37 mouse cellular contexts compared by ENCODE assay signal in genomic region chr13:8972369-8972768, GRCm38 (mm10). TPM values are rescaled to one million over a fixed set of nuclear protein-coding genes. Genes with fewer than 3 reads are reported as not detected.
A peak's percentile ranks its signal among the peaks of the same experiment; 100 is the strongest.
DNase-seq lines count a peak whose midpoint lies in the region; ATAC-seq and TF ChIP-seq lines count a peak whose summit lies in the region.
"Had no signal": no experiment of that assay in that cellular context is flagged by ENCODE, and none has a peak within 500 bp of the region (broad histone marks: within the 10 kb centered on the region; RNA-seq: fewer than 3 reads in every experiment).

No protein-coding gene starts in this region.

- peak; percentile 13 for DNase-seq in hindbrain, embryonic 14.5 days (ENCODE audit: low spot score)
- no peak for DNase-seq in left cerebral cortex, adult 2 months (ENCODE audit: extremely low spot score in 1 of 2, low spot score in 2 of 2)
- DNase-seq in left cerebral cortex, postnatal 25 days (ENCODE audit: low spot score in 2 of 2): no peak
- DNase-seq in midbrain, embryonic 11.5 days (ENCODE audit: low spot score, missing footprints): peak; percentile 61
- DNase-seq in stomach, postnatal 0 days (ENCODE audit: low spot score): no peak
- DNase-seq in ovary, postnatal 14 days (ENCODE audit: low spot score): no peak
- DNase-seq: adrenal gland, adult 8-10 months; B cell, adult 2 months; cerebellum, adult 2 months; cerebellum, postnatal 25 days; heart, postnatal 14 days; kidney, adult 9 months; kidney, postnatal 14 days; left cerebral cortex, postnatal 4 days; lung, adult 18-20 months; lung, postnatal 10 days; retina, postnatal 1 day; right cerebral cortex, postnatal 25 days; thymus, postnatal 14 days had no signal

- H3K27me3 ChIP-seq in hindbrain, embryonic 14.5 days (ENCODE audit: control insufficient read depth, insufficient read depth, low read length): no peaks in the 10 kb centered on the region
- no peaks in the 10 kb centered on the region for H3K27me3 ChIP-seq in hindbrain, embryonic 12.5 days
- H3K27me3 ChIP-seq in midbrain, embryonic 11.5 days (ENCODE audit: control insufficient read depth, insufficient read depth, low read length): no peaks in the 10 kb centered on the region
- H3K27me3 ChIP-seq in midbrain, embryonic 16.5 days (ENCODE audit: control insufficient read depth, insufficient read depth, low read depth, low read length): no peaks in the 10 kb centered on the region
- H3K27me3 ChIP-seq in stomach, postnatal 0 days (ENCODE audit: control insufficient read depth, insufficient read depth, low read length): no peaks in the 10 kb centered on the region
- H3K27me3 ChIP-seq: hindbrain, embryonic 15.5 days; neural tube, embryonic 13.5 days; stomach, embryonic 15.5 days had no signal

- H3K36me3 ChIP-seq in hindbrain, embryonic 14.5 days (replicated peaks; ENCODE audit: control insufficient read depth, insufficient read depth): peaks cover 91% of the 10 kb centered on the region
- H3K36me3 ChIP-seq in hindbrain, embryonic 12.5 days: peaks cover 79% of the 10 kb centered on the region
- H3K36me3 ChIP-seq in midbrain, embryonic 11.5 days (ENCODE audit: control insufficient read depth, insufficient read depth, low read length): peaks cover 36% of the 10 kb centered on the region
- H3K36me3 ChIP-seq in midbrain, embryonic 16.5 days (ENCODE audit: control insufficient read depth, insufficient read depth, low read length): peaks cover 41% of the 10 kb centered on the region
- peaks cover 16% of the 10 kb centered on the region for H3K36me3 ChIP-seq in stomach, postnatal 0 days (ENCODE audit: control insufficient read depth, insufficient read depth, low read length)

- H3K4me2 ChIP-seq in hindbrain, embryonic 14.5 days (replicated peaks): no peak overlapping the region
- no peak overlapping the region for H3K4me2 ChIP-seq in hindbrain, embryonic 12.5 days (replicated peaks)
- H3K4me2 ChIP-seq in midbrain, embryonic 11.5 days: no peak overlapping the region
- H3K4me2 ChIP-seq in midbrain, embryonic 16.5 days (ENCODE audit: low read length): no peak overlapping the region
- H3K4me2 ChIP-seq in stomach, postnatal 0 days (replicated peaks; ENCODE audit: low read depth): no peak overlapping the region
- H3K4me2 ChIP-seq: hindbrain, embryonic 15.5 days; neural tube, embryonic 13.5 days; stomach, embryonic 15.5 days had no signal

- TF ChIP-seq EP300 in stomach, postnatal 0 days (optimal IDR thresholded peaks at IDR 0.05): no peak

- H3K9ac ChIP-seq in hindbrain, embryonic 14.5 days: no peak overlapping the region
- H3K9ac ChIP-seq in hindbrain, embryonic 12.5 days: no peak overlapping the region
- H3K9ac ChIP-seq in midbrain, embryonic 11.5 days (ENCODE audit: low read length): no peak overlapping the region
- no peak overlapping the region for H3K9ac ChIP-seq in midbrain, embryonic 16.5 days (ENCODE audit: low read depth, low read length)
- no peak overlapping the region for H3K9ac ChIP-seq in stomach, postnatal 0 days (ENCODE audit: low read length)
- H3K9ac ChIP-seq: hindbrain, embryonic 15.5 days; neural tube, embryonic 13.5 days; stomach, embryonic 15.5 days had no signal

- no peak overlapping the region for H3K4me3 ChIP-seq in hindbrain, embryonic 14.5 days (replicated peaks; ENCODE audit: low read length)
- H3K4me3 ChIP-seq in hindbrain, embryonic 12.5 days: no peak overlapping the region
- H3K4me3 ChIP-seq in left cerebral cortex, adult 2 months: no peak overlapping the region
- no peak overlapping the region for H3K4me3 ChIP-seq in midbrain, embryonic 11.5 days (ENCODE audit: low read depth, low read length)
- no peak overlapping the region for H3K4me3 ChIP-seq in midbrain, embryonic 16.5 days (ENCODE audit: low read depth, low read length)
- H3K4me3 ChIP-seq in stomach, postnatal 0 days (ENCODE audit: low read depth, low read length): no peak overlapping the region
- H3K4me3 ChIP-seq: hindbrain, embryonic 15.5 days; neural tube, embryonic 13.5 days; stomach, embryonic 15.5 days had no signal

- peak; percentile 27 for TF ChIP-seq CTCF in left cerebral cortex, adult 2 months (IDR thresholded peaks at IDR 0.05)
- TF ChIP-seq CTCF in stomach, postnatal 0 days (IDR thresholded peaks at IDR 0.05; ENCODE audit: low read depth): peak; percentile 45

- ATAC-seq in hindbrain, embryonic 14.5 days (ENCODE audit: low FRiP score): no peak
- no peak for ATAC-seq in hindbrain, embryonic 12.5 days (ENCODE audit: low FRiP score)
- ATAC-seq in midbrain, embryonic 11.5 days (ENCODE audit: low FRiP score): no peak
- no peak for ATAC-seq in midbrain, embryonic 16.5 days
- no peak for ATAC-seq in stomach, postnatal 0 days (ENCODE audit: low FRiP score, low TSS enrichment)
- ATAC-seq: forebrain, embryonic 14.5 days had no signal

- H3K9me3 ChIP-seq in hindbrain, embryonic 14.5 days (ENCODE audit: control insufficient read depth, low read length): no peaks in the 10 kb centered on the region
- no peaks in the 10 kb centered on the region for H3K9me3 ChIP-seq in hindbrain, embryonic 12.5 days (replicated peaks)
- H3K9me3 ChIP-seq in midbrain, embryonic 11.5 days (ENCODE audit: control insufficient read depth, low read length): no peaks in the 10 kb centered on the region
- no peaks in the 10 kb centered on the region for H3K9me3 ChIP-seq in midbrain, embryonic 16.5 days (replicated peaks; ENCODE audit: control insufficient read depth, low read length, poor library complexity, severe bottlenecking)
- no peaks in the 10 kb centered on the region for H3K9me3 ChIP-seq in stomach, postnatal 0 days (ENCODE audit: control insufficient read depth, low read length)
- H3K9me3 ChIP-seq: hindbrain, embryonic 15.5 days; neural tube, embryonic 13.5 days; stomach, embryonic 15.5 days had no signal

- intact Hi-C loops in left cerebral cortex, adult 2 months (cut with DNase I): loop anchor here (5.0 kb wide), 1 partner anchor 85 kb away; the partner anchor contains the start of gene Idi1
- intact Hi-C loops in left cerebral cortex, postnatal 25 days (cut with DNase I): no loop called here

- H3K4me1 ChIP-seq in hindbrain, embryonic 14.5 days (replicated peaks; ENCODE audit: control insufficient read depth, insufficient read depth, low read length): no peaks in the 10 kb centered on the region
- no peaks in the 10 kb centered on the region for H3K4me1 ChIP-seq in hindbrain, embryonic 12.5 days
- no peaks in the 10 kb centered on the region for H3K4me1 ChIP-seq in midbrain, embryonic 11.5 days (ENCODE audit: control insufficient read depth, insufficient read depth, low read length)
- no peaks in the 10 kb centered on the region for H3K4me1 ChIP-seq in midbrain, embryonic 16.5 days (ENCODE audit: control insufficient read depth, insufficient read depth, low read length)
- H3K4me1 ChIP-seq in stomach, postnatal 0 days (replicated peaks; ENCODE audit: control insufficient read depth, insufficient read depth): no peaks in the 10 kb centered on the region
- H3K4me1 ChIP-seq: hindbrain, embryonic 15.5 days; neural tube, embryonic 13.5 days; stomach, embryonic 15.5 days had no signal

- H3K27ac ChIP-seq in hindbrain, embryonic 14.5 days: no peak overlapping the region
- no peak overlapping the region for H3K27ac ChIP-seq in hindbrain, embryonic 12.5 days
- no peak overlapping the region for H3K27ac ChIP-seq in left cerebral cortex, adult 2 months
- no peak overlapping the region for H3K27ac ChIP-seq in midbrain, embryonic 11.5 days (ENCODE audit: low read depth, low read length)
- no peak overlapping the region for H3K27ac ChIP-seq in midbrain, embryonic 16.5 days (ENCODE audit: low read length)
- H3K27ac ChIP-seq in stomach, postnatal 0 days (replicated peaks): no peak overlapping the region
- H3K27ac ChIP-seq: hindbrain, embryonic 15.5 days; neural tube, embryonic 13.5 days; stomach, embryonic 15.5 days had no signal

RNA-seq across cellular contexts. Expression of gene Idi2, which starts 19.7 kb away (rescaled TPM):
- polyA plus RNA-seq in hindbrain, embryonic 14.5 days (2014; fragmentation: Nextera tagmentation; extraction: Ambion mirVana): not detected in 2 replicates
- polyA plus RNA-seq in hindbrain, embryonic 12.5 days (2016; fragmentation: Nextera tagmentation; extraction: Ambion mirVana): not detected in 2 replicates
- not detected for total RNA-seq in left cerebral cortex, adult 2 months (2021)
- total RNA-seq in left cerebral cortex, postnatal 25 days (2021): under 1 TPM in 1 of 2 experiments, not detected in 1; 0.16 TPM
- polyA plus RNA-seq in midbrain, embryonic 11.5 days (2014; fragmentation: Nextera tagmentation; extraction: Ambion mirVana): not detected in 2 replicates
- polyA plus RNA-seq in midbrain, embryonic 16.5 days (2015; fragmentation: Nextera tagmentation; extraction: Ambion mirVana): not detected in 2 replicates
- polyA plus RNA-seq in stomach, postnatal 0 days (2015; fragmentation: Nextera tagmentation; extraction: Ambion mirVana): not detected in 2 replicates
- total RNA-seq: adrenal gland, adult 8-10 months; adrenal gland, postnatal 4 days; ES-E14; gastrocnemius, adult 18-20 months; gastrocnemius, postnatal 4 days; heart, postnatal 14 days; layer of hippocampus, adult 18-20 months; layer of hippocampus, postnatal 14 days; left cerebral cortex, adult 8-10 months; left cerebral cortex, postnatal 4 days; liver, adult 2 months had no signal
- polyA plus RNA-seq: cerebellum, adult 2 months; embryonic facial prominence, embryonic 11.5 days; forebrain, embryonic 14.5 days; heart, embryonic 14.5 days; hindbrain, embryonic 15.5 days; intestine, embryonic 14.5 days; liver, adult 2 months; neural tube, embryonic 13.5 days; stomach, embryonic 15.5 days; urinary bladder, adult 2 months had no signal

RNA-seq across cellular contexts. Expression of gene Gtpbp4, which starts 23.5 kb away (rescaled TPM):
- polyA plus RNA-seq in hindbrain, embryonic 14.5 days (2014; fragmentation: Nextera tagmentation; extraction: Ambion mirVana): 59.1 and 65.9 TPM in 2 replicates
- polyA plus RNA-seq in hindbrain, embryonic 12.5 days (2016; fragmentation: Nextera tagmentation; extraction: Ambion mirVana): 79.1 and 79.2 TPM in 2 replicates
- total RNA-seq in left cerebral cortex, adult 2 months (2021): 10 to 100 TPM; 41.2 to 44.1 TPM
- total RNA-seq in left cerebral cortex, postnatal 25 days (2021): 10 to 100 TPM; 39.0 to 39.2 TPM
- polyA plus RNA-seq in midbrain, embryonic 11.5 days (2014; fragmentation: Nextera tagmentation; extraction: Ambion mirVana): 108 and 113 TPM in 2 replicates
- 57.0 and 63.2 TPM in 2 replicates for polyA plus RNA-seq in midbrain, embryonic 16.5 days (2015; fragmentation: Nextera tagmentation; extraction: Ambion mirVana)
- polyA plus RNA-seq in stomach, postnatal 0 days (2015; fragmentation: Nextera tagmentation; extraction: Ambion mirVana): 43.5 and 50.0 TPM in 2 replicates

RNA-seq across cellular contexts. Expression of gene Gm9745, which starts 24.3 kb away (rescaled TPM):
- not detected in 2 replicates for polyA plus RNA-seq in hindbrain, embryonic 14.5 days (2014; fragmentation: Nextera tagmentation; extraction: Ambion mirVana)
- not detected in 2 replicates for polyA plus RNA-seq in hindbrain, embryonic 12.5 days (2016; fragmentation: Nextera tagmentation; extraction: Ambion mirVana)
- not detected for total RNA-seq in left cerebral cortex, adult 2 months (2021)
- total RNA-seq in left cerebral cortex, postnatal 25 days (2021): not detected
- not detected in 2 replicates for polyA plus RNA-seq in midbrain, embryonic 11.5 days (2014; fragmentation: Nextera tagmentation; extraction: Ambion mirVana)
- polyA plus RNA-seq in midbrain, embryonic 16.5 days (2015; fragmentation: Nextera tagmentation; extraction: Ambion mirVana): not detected in 2 replicates
- not detected in 2 replicates for polyA plus RNA-seq in stomach, postnatal 0 days (2015; fragmentation: Nextera tagmentation; extraction: Ambion mirVana)
- total RNA-seq: adrenal gland, adult 8-10 months; adrenal gland, postnatal 4 days; ES-E14; gastrocnemius, adult 18-20 months; gastrocnemius, postnatal 4 days; heart, postnatal 14 days; layer of hippocampus, adult 18-20 months; layer of hippocampus, postnatal 14 days; left cerebral cortex, postnatal 4 days; liver, adult 2 months had no signal
- polyA plus RNA-seq: cerebellum, adult 2 months; embryonic facial prominence, embryonic 11.5 days; forebrain, embryonic 14.5 days; heart, embryonic 14.5 days; hindbrain, embryonic 15.5 days; intestine, embryonic 14.5 days; liver, adult 2 months; neural tube, embryonic 13.5 days; stomach, embryonic 15.5 days; urinary bladder, adult 2 months had no signal

Comparison
In these comparisons a context has a peak if more than half of its experiments do, and no peak if none do; other contexts are left out.
1. DNase-seq: peak in hindbrain, embryonic 14.5 days (single experiment) and midbrain, embryonic 11.5 days (single experiment); none in left cerebral cortex, adult 2 months (0 of 2), left cerebral cortex, postnatal 25 days (0 of 2), stomach, postnatal 0 days (single experiment) and ovary, postnatal 14 days (single experiment).